Mouse (Mus musculus) liver, embryonic 12.5 days (tissue): Measurements from ENCODE around the gene Rnf115. TPM values are rescaled to one million over a fixed set of nuclear protein-coding genes. Genes with fewer than 3 reads are reported as not detected.
A peak's percentile ranks its signal among the peaks of the same experiment; 100 is the strongest.
"Not testable (repeated sequence)": the region's sequence is repeated elsewhere in the genome, so short reads cannot be mapped to it uniquely, and the experiment has no call there.

Source experiments
- ATAC-seq: fragments of 200-750 bp; cut with Nextera tagmentation; 2 replicates; pipeline ENCODE4 v1.8.0; 2017; ENCODE audit warnings: moderate number of reproducible peaks, mild to moderate bottlenecking, moderate library complexity
- H3K27ac ChIP-seq: fragments of 300-500 bp; sonication (generic); 2 replicates; pipeline ENCODE4 v1.5.1; 2016; ENCODE audit warnings: mild to moderate bottlenecking
- H3K27me3 ChIP-seq: fragments of 300-500 bp; sonication (generic); replicated peaks from 2 replicates; pipeline ENCODE4 v1.6.1; 2016; ENCODE audit warnings: mild to moderate bottlenecking, moderate library complexity
- H3K36me3 ChIP-seq: fragments of 300-500 bp; sonication (generic); 2 replicates; pipeline ENCODE4 v1.6.1; 2016; ENCODE audit warnings: mild to moderate bottlenecking, moderate library complexity
- H3K4me1 ChIP-seq: fragments of 300-500 bp; sonication (generic); 2 replicates; pipeline ENCODE4 v1.6.1; 2016
- H3K4me2 ChIP-seq: fragments of 300-500 bp; sonication (generic); 2 replicates; pipeline ENCODE4 v1.6.1; 2016; ENCODE audit warnings: mild to moderate bottlenecking, moderate library complexity
- H3K4me3 ChIP-seq: fragments of 300-500 bp; sonication (generic); 2 replicates; pipeline ENCODE4 v1.5.1; 2016; ENCODE audit warnings: mild to moderate bottlenecking, moderate library complexity
- H3K9ac ChIP-seq: fragments of 300-500 bp; sonication (generic); 2 replicates; pipeline ENCODE4 v1.6.1; 2016; ENCODE audit warnings: mild to moderate bottlenecking, moderate library complexity
- H3K9me3 ChIP-seq: fragments of 300-500 bp; sonication (generic); replicated peaks from 2 replicates; pipeline ENCODE4 v1.6.1; 2016; ENCODE audit warnings: mild to moderate bottlenecking, moderate library complexity
- WGBS: fragments of 180-500 bp; shearing (Covaris S2); methylation state at CpG from one replicate; pipeline ENCODE4 v1.1.7; 2016; ENCODE audit not compliant: insufficient replicate concordance; 5-methylcytosine and 5-hydroxymethylcytosine counted together
- polyA plus RNA-seq: library from polyadenylated mRNA; unstranded; fragments of >200 nt; fragmentation: Nextera tagmentation; extraction: Ambion mirVana; gene quantifications from 2 replicates; pipeline ENCODE4 v1.2.1, GENCODE M21; 2016

Rnf115 gene
- polyA plus RNA-seq, 1 experiment from 2014 or later: 40.9 TPM

DNA sequence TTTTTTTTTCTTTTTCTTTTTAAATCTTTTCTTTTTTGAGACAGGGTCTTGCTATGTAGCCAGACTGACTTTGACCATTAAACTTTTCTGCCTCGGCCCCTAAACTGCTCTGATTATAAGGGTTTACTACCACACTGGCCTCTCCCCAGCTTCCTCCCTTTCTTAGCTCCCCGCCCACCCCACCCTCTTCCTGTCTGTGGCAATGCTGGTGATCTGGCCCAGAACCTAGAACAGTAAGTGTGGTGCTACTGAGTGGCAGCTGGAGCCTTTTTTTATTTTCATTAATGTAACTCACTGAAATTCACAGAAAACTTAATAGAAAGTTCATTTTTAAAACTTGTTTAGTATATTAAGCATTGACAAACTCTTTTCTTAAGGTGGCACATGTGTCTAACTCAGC is 11.6 kb upstream of the Rnf115 start:
- no peak overlapping the region for H3K27ac ChIP-seq
- no peaks in the 10 kb centered on the region for H3K27me3 ChIP-seq
- no peak for ATAC-seq
- 32% methylated on average over 2 of the region's 2 CpGs for WGBS
- H3K9ac ChIP-seq: no peak overlapping the region
- H3K4me1 ChIP-seq: peaks cover 7% of the 10 kb centered on the region; the same call in 1 of the 2 replicates
- no peak overlapping the region for H3K4me2 ChIP-seq
- no peaks in the 10 kb centered on the region for H3K9me3 ChIP-seq
- no peak overlapping the region for H3K4me3 ChIP-seq
- peaks cover 93% of the 10 kb centered on the region for H3K36me3 ChIP-seq

DNA sequence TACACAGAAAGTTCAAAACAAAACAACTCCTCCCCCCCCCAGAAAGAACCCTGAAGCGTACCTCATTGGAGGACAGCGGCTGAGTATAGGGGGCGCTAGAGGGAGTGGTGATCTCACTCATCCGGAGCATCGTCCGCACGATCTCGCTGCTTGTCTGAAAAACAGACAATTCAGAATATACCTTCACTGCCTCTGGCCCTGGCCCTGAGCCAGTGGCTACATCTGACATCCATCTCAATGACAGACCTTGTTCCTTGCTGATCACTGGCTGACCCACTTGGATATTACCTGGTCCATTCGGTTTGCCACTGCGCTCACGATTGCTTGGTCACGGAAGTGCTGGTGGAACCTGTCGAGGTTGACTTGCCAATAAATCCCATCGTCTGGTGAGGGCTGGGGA is 8.3 kb upstream of the Rnf115 start:
- H3K4me3 ChIP-seq: no peak overlapping the region
- WGBS: 63% methylated on average over 14 of the region's 14 CpGs
- H3K9ac ChIP-seq: no peak overlapping the region
- no peak overlapping the region for H3K27ac ChIP-seq
- no peak overlapping the region for H3K4me2 ChIP-seq
- 0 out of 2 replicates have a peak, but pooled peaks have one; percentile 20 for ATAC-seq
- no peaks in the 10 kb centered on the region for H3K9me3 ChIP-seq
- peaks cover 25% of the 10 kb centered on the region for H3K4me1 ChIP-seq
- H3K36me3 ChIP-seq: peaks cover 93% of the 10 kb centered on the region
- H3K27me3 ChIP-seq: no peaks in the 10 kb centered on the region

DNA sequence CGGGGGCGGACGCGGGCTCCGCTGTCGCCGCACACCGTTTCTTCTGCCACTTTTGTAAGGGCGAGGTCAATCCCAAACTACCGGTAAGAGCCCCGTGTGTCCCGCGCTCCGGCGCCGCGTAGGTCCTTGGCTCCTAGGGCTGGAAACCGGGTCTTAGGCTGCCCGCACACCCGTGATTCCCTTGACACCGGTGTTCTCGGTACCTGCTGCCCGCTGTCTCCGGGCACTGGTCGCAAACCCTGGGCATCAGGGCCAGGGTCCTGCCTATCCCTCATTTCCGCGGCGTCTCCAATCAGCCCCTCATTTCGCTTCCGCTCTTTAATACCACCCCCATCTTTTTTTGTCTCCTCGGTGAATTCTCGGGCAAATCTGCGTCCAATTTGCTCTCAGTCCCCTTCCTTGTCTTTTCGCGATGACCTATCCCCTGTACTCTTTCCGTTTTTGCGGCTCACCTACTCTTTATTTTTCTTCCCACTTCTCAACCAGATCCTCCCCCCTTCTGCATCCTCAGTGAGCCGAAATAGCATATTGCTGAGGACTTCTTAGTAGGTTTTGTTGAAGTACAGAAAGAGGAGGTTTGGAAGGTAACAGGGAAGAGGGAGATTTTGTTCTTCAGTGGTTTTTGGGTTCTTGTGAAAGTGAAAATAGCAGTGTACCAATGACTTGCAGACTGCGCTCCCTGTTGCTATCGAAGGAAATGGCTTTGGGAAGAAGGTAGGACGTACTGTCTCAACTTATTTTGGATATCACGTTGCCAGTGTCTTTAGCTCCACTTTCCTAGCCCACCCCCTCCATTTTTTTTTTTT is 567 bp downstream of the Rnf115 start:
- Histone ChIP-seq H3K27me3 (no peaks in the 10 kb centered on the region), H3K27ac (peak overlapping the region; percentile 87), H3K4me3 (peak overlapping the region; percentile 92), H3K4me2 (peak overlapping the region; percentile 87), H3K9me3 (no peaks in the 10 kb centered on the region), H3K9ac (peak overlapping the region; percentile 86), H3K36me3 (peaks cover 23% of the 10 kb centered on the region), H3K4me1 (peaks cover 48% of the 10 kb centered on the region)
- peak; percentile 36 for ATAC-seq
- under 1% methylated on average over 42 of the region's 42 CpGs for WGBS

DNA sequence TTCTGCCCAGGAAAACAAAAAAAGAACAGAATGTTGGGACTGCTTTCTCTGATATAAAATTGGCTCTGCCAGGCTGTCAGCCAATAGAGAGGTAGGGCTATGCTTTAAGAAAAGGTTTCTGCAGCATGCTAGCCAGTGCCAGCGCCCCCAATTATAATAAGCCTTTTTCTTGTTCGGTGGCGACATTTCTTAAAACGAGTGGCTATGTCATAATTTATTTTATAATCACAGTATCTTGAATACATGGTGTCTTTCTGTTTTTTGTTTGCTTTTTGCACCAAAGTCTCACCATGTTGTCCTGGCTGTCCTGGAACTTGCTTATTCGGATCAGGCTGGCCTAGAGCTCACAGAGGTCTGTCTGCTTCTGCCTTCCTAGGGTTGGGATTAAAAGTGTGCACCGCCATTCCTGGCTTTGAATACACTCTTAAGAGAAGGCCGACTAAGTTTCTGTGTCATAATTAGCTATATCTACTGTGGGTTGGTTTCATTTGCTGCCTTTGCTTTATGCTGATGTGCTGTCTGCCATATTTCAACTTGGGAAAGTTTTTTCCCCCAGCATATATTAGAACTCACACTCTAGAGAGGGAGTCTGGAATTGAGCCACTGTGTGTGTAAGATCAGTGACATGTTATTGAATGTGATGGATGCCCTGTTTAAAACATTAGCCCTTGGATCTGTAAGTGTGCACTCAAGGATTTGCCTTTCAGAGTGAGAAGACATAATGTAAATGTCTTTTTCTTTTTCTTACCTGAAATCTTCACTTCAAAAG is 1.4 kb downstream of the Rnf115 start:
- Histone ChIP-seq H3K4me2 (peak overlapping the region; percentile 87), H3K9me3 (no peaks in the 10 kb centered on the region), H3K9ac (peak overlapping the region; percentile 86), H3K27me3 (no peaks in the 10 kb centered on the region), H3K4me1 (peaks cover 46% of the 10 kb centered on the region), H3K27ac (peak overlapping the region; percentile 87; the same call in 1 of the 2 replicates), H3K36me3 (peaks cover 15% of the 10 kb centered on the region), H3K4me3 (peak overlapping the region; percentile 92)
- WGBS: 50% methylated on average over 7 of the region's 7 CpGs
- no peak for ATAC-seq

DNA sequence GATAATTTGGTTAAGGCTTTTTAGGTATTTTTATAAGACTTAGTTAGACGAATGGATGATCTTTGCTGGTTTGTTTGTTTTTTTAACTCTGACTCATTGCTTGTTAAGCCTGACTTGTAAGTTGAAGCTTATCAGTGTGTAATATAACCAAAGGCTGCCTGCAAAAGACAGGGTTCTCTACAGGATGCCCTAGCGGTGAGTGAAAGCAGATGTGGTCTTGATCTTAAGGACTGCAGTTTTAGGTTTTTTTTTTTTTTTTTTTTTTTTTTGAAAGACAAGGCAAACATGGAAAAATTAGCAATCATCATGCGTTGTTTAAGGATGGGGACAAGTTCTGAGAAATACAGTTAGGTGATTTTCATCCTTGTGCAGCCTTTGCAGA is 1.9 kb downstream of the Rnf115 start:
- Histone ChIP-seq H3K9ac (no peak overlapping the region), H3K4me2 (peak overlapping the region; percentile 87), H3K27ac (no peak overlapping the region), H3K27me3 (no peaks in the 10 kb centered on the region), H3K9me3 (no peaks in the 10 kb centered on the region), H3K4me1 (peaks cover 50% of the 10 kb centered on the region), H3K36me3 (peaks cover 11% of the 10 kb centered on the region), H3K4me3 (no peak overlapping the region)
- ATAC-seq: no peak
- 48% methylated on average over 3 of the region's 3 CpGs for WGBS

DNA sequence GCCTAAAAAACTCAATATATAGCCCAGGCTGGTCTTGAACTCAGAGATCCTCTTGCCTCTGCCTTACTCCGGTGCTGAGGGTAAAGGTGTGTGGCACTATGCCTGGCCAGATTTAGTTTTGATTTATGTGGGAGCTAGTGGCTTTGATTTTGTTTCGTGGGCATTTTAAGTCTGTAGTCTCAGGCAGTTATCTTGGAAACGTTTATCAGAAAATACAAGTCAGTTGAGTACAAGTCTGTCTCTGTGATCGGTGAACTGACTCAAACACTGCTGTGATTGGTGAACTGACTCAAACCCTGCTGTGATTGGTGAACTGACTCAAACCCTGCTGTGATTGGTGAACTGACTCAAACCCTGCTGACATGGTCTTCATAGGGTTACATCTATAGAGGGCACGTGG is 3.3 kb downstream of the Rnf115 start:
- Histone ChIP-seq H3K27me3 (no peaks in the 10 kb centered on the region), H3K4me3 (no peak overlapping the region), H3K27ac (no peak overlapping the region), H3K9ac (no peak overlapping the region), H3K4me2 (no peak overlapping the region), H3K9me3 (no peaks in the 10 kb centered on the region), H3K36me3 (no peaks in the 10 kb centered on the region), H3K4me1 (peaks cover 46% of the 10 kb centered on the region)
- ATAC-seq: no peak
- 44% methylated on average over 5 of the region's 5 CpGs for WGBS

DNA sequence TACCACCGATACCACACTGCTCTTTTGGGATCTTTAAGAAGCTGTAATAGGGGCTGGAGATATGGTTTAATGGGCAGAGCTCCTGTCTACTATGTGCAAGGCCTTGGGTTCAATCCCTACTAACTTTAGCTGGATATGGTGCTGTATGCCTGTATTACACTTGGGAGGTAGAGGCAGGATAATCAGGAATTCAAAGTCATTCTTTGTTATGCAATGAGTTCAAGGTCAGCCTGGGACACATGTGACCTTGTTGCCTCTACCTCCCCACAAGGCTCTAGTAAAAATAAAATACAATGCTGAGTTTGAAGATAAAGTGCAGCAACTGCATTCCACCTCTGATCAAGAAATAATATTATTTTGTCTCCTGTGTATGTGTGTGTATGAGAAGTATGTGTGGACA is 6.5 kb downstream of the Rnf115 start:
- ATAC-seq: no peak
- Histone ChIP-seq H3K9ac (no peak overlapping the region), H3K27ac (no peak overlapping the region), H3K27me3 (no peaks in the 10 kb centered on the region), H3K36me3 (no peaks in the 10 kb centered on the region), H3K9me3 (no peaks in the 10 kb centered on the region), H3K4me3 (no peak overlapping the region), H3K4me2 (no peak overlapping the region), H3K4me1 (peaks cover 47% of the 10 kb centered on the region)
- WGBS: 79% methylated on average over 1 of the region's 1 CpGs

DNA sequence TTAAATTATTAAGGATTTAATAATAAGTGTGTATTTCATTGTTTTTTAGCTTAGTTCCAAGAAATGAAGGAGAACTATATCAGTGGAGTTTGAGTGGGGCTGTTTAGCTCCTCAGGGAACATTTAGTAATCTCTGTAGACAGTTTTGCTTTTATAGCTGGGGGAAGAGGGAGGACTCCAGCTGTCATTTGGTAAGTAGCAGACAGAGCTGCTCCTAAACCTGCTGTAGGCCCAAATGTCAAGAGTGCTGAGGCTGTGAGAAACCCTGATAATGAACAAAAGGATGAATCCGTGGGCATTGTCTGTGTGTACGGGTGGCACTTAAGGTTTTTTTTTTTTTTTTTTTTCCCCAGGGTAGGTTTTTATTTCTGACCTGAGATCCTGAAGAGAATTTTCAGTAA is 7.7 kb downstream of the Rnf115 start:
- Histone ChIP-seq H3K36me3 (no peaks in the 10 kb centered on the region), H3K27ac (no peak overlapping the region), H3K4me3 (no peak overlapping the region), H3K4me1 (peaks cover 37% of the 10 kb centered on the region), H3K4me2 (no peak overlapping the region), H3K9me3 (no peaks in the 10 kb centered on the region), H3K9ac (no peak overlapping the region), H3K27me3 (no peaks in the 10 kb centered on the region)
- no peak for ATAC-seq
- 81% methylated on average over 2 of the region's 2 CpGs for WGBS

DNA sequence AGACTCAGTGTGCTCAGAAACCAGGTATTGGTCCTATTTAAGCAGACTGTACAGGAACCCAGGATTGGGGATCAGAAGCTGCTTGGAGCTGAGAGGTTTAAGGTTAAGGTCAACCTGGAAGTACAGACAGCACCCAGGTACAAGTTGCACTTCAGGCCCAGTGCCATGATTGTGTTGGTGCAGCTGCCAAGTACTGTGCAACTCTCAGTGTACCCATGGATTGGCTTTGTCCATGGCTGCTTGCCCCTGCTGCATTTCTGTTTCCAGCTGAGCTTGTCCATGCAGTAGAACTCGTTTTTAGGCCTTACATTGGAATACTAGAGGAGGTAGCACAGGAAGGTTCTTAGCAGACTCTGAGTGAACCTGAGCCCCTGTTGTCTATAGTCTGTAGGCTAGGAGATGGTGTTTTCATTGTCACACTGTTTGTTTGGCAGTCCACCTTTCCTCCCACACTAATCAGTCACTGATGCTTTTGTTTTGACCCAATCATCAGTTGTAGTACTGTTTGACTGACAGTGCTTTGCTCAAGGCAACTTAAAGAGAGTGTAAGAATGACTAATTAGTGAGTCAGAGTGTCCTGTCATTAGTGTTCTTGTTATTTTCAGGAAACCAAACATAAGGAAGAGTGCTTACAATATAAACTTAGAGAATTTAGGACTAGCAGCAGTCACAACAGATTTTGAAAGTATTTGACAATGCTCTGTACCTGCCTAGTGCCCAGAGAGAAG is 9.7 kb downstream of the Rnf115 start:
- Histone ChIP-seq H3K9ac (no peak overlapping the region), H3K27ac (no peak overlapping the region), H3K4me1 (peaks cover 28% of the 10 kb centered on the region), H3K36me3 (no peaks in the 10 kb centered on the region), H3K4me2 (no peak overlapping the region), H3K9me3 (no peaks in the 10 kb centered on the region), H3K4me3 (no peak overlapping the region), H3K27me3 (no peaks in the 10 kb centered on the region)
- 49% methylated on average over 1 of the region's 1 CpGs for WGBS
- no peak for ATAC-seq

DNA sequence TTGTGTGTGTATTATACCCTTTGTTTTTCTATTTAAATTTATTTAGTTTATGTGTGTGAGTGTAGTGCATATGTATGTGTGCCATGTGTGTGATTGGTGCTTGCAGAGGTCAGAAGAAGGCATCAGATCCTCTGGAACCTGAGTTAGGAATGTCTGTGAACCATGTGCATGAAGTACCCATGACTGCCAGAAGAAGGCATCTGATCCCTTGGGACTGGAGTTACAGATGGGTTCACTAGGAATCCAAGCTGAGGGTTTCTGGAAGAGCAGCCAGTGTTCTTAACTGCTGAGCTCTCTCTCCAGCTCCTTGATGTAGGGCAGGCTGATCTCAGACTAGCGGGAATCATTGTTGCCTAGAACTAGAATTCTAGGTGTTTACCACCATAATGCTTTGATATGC is 10.5 kb downstream of the Rnf115 start:
- Histone ChIP-seq H3K4me3 (no peak overlapping the region), H3K36me3 (no peaks in the 10 kb centered on the region), H3K9me3 (no peaks in the 10 kb centered on the region), H3K27ac (no peak overlapping the region), H3K27me3 (no peaks in the 10 kb centered on the region), H3K4me1 (peaks cover 28% of the 10 kb centered on the region), H3K4me2 (no peak overlapping the region), H3K9ac (no peak overlapping the region)
- WGBS: 75% methylated on average over 1 of the region's 1 CpGs
- ATAC-seq: no peak

DNA sequence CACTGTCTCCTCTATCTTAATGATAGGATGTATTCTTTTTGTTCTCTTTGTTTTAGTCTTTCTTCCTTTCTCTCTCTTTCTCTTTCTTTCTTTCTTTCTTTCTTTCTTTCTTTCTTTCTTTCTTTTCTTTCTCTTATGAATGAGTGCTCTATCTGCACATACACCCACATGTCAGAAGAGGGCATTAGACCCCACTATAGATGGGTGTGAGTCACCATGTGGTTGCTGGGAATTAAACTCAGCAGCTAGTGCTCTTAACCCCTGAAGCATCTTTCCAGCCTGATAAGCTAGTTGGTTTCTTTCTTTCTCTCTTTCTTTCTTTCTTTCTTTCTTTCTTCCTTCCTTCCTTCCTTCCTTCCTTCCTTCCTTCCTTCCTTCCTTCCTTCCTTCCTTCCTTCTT is 12.8 kb downstream of the Rnf115 start:
- not testable (repeated sequence) for H3K9me3 ChIP-seq, H3K27ac ChIP-seq, H3K36me3 ChIP-seq, ATAC-seq, H3K4me2 ChIP-seq, H3K4me3 ChIP-seq, H3K27me3 ChIP-seq, H3K9ac ChIP-seq
- H3K4me1 ChIP-seq: peaks cover 17% of the 10 kb centered on the region; the same call in 1 of the 2 replicates

DNA sequence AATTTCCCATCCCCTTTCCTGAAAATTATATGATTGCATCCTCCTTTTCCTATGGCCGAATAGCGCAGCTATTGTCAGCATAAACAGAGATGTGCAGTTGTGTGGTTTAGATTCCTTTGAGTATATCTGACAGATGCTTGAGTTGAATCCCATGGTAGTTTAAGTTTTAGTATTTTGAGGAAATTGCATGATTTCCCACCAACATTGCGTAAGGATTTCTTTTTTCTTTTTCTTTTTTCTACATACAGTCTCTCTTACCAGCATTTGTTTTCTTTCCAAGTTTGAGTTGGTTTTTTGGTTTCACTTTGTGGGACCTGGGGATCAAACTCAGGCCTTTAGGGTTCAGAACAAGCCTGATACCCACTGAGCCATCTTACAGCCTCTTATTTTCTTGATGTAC is 16.9 kb downstream of the Rnf115 start:
- Histone ChIP-seq H3K9ac (no peak overlapping the region), H3K4me1 (peaks cover 7% of the 10 kb centered on the region), H3K36me3 (no peaks in the 10 kb centered on the region), H3K4me2 (no peak overlapping the region), H3K4me3 (no peak overlapping the region), H3K9me3 (no peaks in the 10 kb centered on the region), H3K27ac (no peak overlapping the region), H3K27me3 (no peaks in the 10 kb centered on the region)
- ATAC-seq: no peak
- WGBS: 80% methylated on average over 3 of the region's 3 CpGs
